In genomic region chr2:6403375-6403774, GRCm38 (mm10) we compare ENCODE assay signal across 8 mouse cellular contexts.
DNase-seq lines count a peak whose midpoint lies in the region; ATAC-seq and TF ChIP-seq lines count a peak whose summit lies in the region.

No protein-coding gene starts in this region.

- TF ChIP-seq EP300 in liver, postnatal 0 days (IDR thresholded peaks at IDR 0.05; ENCODE audit: low read depth), result no peak

- TF ChIP-seq CTCF in liver, postnatal 0 days (IDR thresholded peaks at IDR 0.05; ENCODE audit: low read depth), result peak; percentile 52

- no peaks in the 10 kb centered on the region for H3K9me3 ChIP-seq in intestine, embryonic 15.5 days
- no peaks in the 10 kb centered on the region for H3K9me3 ChIP-seq in liver, postnatal 0 days (ENCODE audit: low read length)

- 0 out of 2 replicates have a peak, but pooled peaks cover 6% of the 10 kb centered on the region for H3K4me1 ChIP-seq in intestine, embryonic 15.5 days (replicated peaks)
- H3K4me1 ChIP-seq in liver, postnatal 0 days (ENCODE audit: insufficient read depth), result no peaks in the 10 kb centered on the region; the same call in none of the 2 replicates

- peak overlapping the region; percentile 13; the same call in 1 of the 2 replicates for H3K27ac ChIP-seq in intestine, embryonic 15.5 days
- no peak overlapping the region for H3K27ac ChIP-seq in liver, postnatal 0 days (ENCODE audit: low read depth)

- 0 out of 2 replicates have a peak overlapping the region, but pooled peaks have one; percentile 0 for H3K4me2 ChIP-seq in intestine, embryonic 15.5 days (replicated peaks)
- H3K4me2 ChIP-seq in liver, postnatal 0 days (ENCODE audit: low read depth, low read length), result no peak overlapping the region

- no peak overlapping the region for H3K9ac ChIP-seq in intestine, embryonic 15.5 days
- no peak overlapping the region for H3K9ac ChIP-seq in liver, postnatal 0 days (replicated peaks)

- WGBS in intestine, embryonic 15.5 days, result 19% methylated on average over 11 of the region's 11 CpGs
- 48% methylated on average over 11 of the region's 11 CpGs for WGBS in liver, postnatal 0 days (ENCODE audit: insufficient replicate concordance)

- peak; percentile 83 for DNase-seq in ES-CJ7 (ENCODE audit: low read depth, low spot score)
- peak; percentile 84 for DNase-seq in embryo, embryonic 11 days
- DNase-seq in liver, postnatal 0 days, result peak; percentile 41
- no peak for DNase-seq in urinary bladder, postnatal 4 days (ENCODE audit: low spot score in 2 of 2)
- DNase-seq in natural killer cell, adult 2 months (ENCODE audit: low spot score in 2 of 2), result no peak
- DNase-seq in thymus, postnatal 0 days (ENCODE audit: low spot score), result no peak
- no peak for DNase-seq in gastrocnemius, postnatal 14 days

- H3K27me3 ChIP-seq in intestine, embryonic 15.5 days (replicated peaks), result no peaks in the 10 kb centered on the region
- H3K27me3 ChIP-seq in liver, postnatal 0 days (ENCODE audit: insufficient read depth, low read length), result no peaks in the 10 kb centered on the region

- peak; percentile 79 for ATAC-seq in intestine, embryonic 15.5 days
- peak; percentile 56 for ATAC-seq in liver, postnatal 0 days

- H3K36me3 ChIP-seq in intestine, embryonic 15.5 days, result no peaks in the 10 kb centered on the region
- H3K36me3 ChIP-seq in liver, postnatal 0 days (replicated peaks; ENCODE audit: insufficient read depth, low read length), result no peaks in the 10 kb centered on the region; the same call in 1 of the 2 replicates

- intact Hi-C loops in gastrocnemius, postnatal 14 days (cut with DNase I; ENCODE audit: low total_unique reads), result no loop called here

- no peak overlapping the region for H3K4me3 ChIP-seq in intestine, embryonic 15.5 days (replicated peaks)
- no peak overlapping the region for H3K4me3 ChIP-seq in liver, postnatal 0 days (ENCODE audit: low read depth, low read length)

Comparison
In these comparisons a context has a peak if more than half of its experiments do, and no peak if none do; other contexts are left out.
1. DNase-seq: peak in ES-CJ7 (single experiment), embryo, embryonic 11 days (single experiment) and liver, postnatal 0 days (single experiment); none in urinary bladder, postnatal 4 days (0 of 2), natural killer cell, adult 2 months (0 of 2), thymus, postnatal 0 days (single experiment) and gastrocnemius, postnatal 14 days (single experiment).